Mouse (Mus musculus): ENCODE measurements around the gene Ccdc13.

DNA sequence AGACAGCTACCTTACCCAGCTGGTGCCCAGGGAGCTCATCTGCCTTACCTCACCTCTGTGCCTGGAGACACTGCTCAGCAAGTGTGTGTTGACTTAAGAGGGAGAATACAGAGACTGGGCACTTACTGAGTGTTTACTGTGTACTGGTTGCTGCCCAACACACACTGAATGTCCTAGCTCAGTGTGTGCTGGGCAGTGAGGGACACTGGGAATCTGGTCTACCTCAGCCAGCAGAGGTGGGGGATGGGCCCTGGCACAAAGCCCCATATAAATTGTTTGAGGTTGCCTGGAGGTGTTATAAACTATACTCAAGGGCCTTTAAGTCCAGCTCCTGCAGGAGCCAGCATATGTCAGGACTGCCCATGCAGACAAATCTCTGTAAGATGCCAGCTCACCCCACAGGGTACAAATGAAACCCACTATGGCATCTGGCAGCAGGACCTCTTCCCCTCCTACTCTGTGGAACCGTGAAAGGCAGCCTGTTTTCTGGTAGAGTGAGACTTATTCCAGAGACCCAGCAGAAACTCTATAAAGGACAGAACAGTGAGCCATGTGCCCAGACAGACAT is 44.2 kb downstream of the Ccdc13 start:
- TF ChIP-seq CTCF (IDR thresholded peaks at IDR 0.05; ENCODE audit: control insufficient read depth, insufficient read depth, low read length) (no peak), POLR2A (IDR thresholded peaks at IDR 0.05; ENCODE audit: borderline replicate concordance, control insufficient read depth, low read depth, low read length) (no peak)

Data from bone marrow, adult 2 months (tissue).